Mouse (Mus musculus) testis, postnatal 10 days (tissue): ENCODE measurements around the gene Sf3b6.

Experiments
- DNase-seq: peaks from one replicate; pipeline ENCODE4 v3.0.0; 2021; ENCODE audit warnings: low spot score

Gene Sf3b6

DNA sequence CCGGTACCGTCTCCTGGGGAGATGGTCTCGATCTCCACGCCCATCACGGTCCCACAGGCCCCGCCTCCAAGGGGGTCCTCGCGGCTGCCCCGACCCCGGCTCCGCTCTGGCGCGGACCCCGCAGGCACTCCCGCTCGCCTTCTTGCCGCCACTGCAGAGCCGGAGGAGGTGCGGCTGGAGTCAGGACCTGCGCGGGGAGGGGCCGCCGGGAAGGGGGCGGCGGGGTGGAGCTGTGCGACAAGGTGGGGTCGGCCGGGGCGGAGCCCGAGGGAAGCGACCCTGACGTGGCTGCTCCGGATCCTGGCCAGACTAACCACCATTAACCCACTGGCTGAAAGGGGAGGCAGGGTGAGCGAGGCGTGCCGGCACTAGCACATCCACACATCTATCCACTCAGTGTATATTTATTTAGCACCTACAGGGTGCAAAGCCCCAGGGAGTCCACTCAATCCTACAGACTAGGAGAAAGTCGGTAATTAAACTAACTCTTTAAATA, 24.1 kb downstream of the Sf3b6 start, which contains the start of gene Fkbp1b:
Fkbp1b (minus strand) TSS at position 200 of the 496 bp plus-strand sequence.
- peak; percentile 68 for DNase-seq

DNA sequence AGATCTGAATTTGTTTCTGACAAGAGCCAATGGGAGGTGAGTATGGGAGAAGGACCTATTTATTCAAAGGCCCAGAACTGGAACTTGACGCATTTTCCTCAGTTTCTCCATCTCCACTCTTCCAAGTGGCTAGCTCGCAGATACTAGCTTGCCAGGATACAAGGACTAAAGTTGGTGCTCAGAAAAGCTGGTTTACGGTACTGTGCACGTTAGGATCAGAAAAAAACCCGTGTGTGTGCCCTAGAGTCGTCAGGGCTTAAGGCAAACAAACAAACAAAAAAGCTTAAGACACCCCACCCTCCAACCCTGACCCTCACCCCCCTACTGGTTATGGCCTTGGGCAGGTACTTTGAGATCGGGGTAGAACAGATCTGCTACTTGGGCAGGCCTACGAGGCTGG, 25.1 kb downstream of the Sf3b6 start:
- DNase-seq = peak; percentile 23

DNA sequence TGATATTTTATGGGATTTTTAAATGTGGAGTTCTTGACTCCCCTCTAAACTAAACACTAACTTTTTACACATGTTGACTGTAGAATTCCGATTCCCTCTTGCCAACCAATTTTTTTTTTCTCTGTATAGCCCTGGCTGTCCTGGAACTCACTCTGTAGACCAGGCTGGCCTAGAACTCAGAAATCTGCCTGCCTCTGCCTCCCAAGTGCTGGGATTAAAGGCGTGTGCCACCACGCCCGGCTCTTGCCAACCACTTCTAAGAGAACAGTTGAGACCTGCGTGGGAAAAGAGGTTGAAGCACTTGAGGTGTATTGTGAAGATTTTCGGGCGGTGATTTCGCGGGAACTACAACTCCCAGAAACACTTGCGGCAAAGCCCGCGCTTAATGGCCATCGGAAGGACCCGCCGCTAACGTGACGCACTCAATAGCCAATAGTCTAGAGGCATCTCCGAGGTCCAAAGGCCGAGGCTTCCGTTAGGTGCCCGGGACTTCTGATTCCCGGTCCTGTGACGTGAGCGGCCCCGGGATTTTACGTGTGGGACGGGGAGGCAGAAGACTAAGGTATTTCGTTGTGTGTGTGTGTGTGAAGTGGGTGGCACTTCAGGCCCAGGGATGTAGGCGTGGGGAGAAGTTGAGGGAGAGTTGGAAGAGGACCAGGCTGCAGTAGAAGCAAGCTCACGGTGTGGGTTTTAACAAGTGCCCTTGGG, 25.7 kb downstream of the Sf3b6 start, which contains the start of gene Wdcp:
Wdcp (plus strand) TSS at position 414 of the 708 bp plus-strand sequence.
- peak; percentile 87 for DNase-seq

DNA sequence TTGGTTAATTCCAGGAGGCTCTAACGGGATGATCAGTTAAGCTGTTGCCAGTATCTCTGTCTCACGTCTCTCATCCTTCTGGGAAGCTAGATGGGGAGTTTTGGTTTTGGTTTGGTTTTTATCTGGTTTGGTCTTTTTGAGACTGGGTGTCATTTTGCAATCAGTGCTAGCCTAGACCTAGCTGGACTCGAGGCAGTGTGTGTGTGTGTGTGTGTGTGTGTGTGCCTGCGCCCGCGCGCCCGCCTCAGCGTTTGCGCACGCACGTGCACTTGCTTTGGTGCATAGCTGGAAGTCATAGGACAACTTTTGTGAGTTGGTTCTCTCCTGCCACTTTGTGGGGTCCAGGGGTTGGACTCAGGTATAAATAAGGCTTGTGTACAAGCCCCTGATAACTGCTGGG, 26.4 kb downstream of the Sf3b6 start:
- peak; percentile 56 for DNase-seq

DNA sequence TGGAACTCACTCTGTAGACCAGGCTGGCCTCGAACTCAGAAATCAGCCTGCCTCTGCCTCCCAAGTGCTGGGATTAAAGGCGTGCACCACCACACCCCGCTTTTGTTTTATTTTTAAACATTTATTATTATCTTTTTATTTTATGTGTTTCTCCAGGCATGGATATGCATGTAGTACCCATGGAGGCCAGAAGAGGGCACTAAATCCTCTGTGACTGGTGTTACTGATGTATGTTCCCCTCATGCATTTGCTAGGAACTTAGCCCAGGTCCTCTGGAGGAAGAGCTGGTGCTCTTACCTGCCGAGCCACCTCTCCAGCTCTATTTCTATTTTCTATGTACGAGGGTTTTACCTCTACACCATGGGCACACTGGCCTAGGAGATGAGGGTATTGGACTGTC, 38.8 kb downstream of the Sf3b6 start:
- DNase-seq = no peak

DNA sequence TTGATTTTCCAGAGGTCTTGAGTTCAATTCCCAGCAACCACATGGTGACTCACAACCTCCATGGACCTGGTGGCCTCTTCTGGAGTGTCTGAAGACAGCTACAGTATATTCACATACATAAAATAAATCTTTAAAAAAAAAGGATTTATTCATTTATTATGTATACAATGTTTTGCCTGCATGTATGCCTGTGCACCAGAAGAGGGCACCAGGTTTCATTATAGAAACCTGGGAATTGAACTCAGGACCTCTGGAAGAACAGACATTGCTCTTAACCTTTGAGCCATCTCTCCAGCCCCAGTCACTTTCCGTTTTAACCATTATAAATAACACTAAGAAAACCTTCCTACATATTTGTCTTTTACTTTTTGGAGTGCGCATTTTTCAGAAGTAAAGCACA, 39.5 kb downstream of the Sf3b6 start:
- DNase-seq = no peak

DNA sequence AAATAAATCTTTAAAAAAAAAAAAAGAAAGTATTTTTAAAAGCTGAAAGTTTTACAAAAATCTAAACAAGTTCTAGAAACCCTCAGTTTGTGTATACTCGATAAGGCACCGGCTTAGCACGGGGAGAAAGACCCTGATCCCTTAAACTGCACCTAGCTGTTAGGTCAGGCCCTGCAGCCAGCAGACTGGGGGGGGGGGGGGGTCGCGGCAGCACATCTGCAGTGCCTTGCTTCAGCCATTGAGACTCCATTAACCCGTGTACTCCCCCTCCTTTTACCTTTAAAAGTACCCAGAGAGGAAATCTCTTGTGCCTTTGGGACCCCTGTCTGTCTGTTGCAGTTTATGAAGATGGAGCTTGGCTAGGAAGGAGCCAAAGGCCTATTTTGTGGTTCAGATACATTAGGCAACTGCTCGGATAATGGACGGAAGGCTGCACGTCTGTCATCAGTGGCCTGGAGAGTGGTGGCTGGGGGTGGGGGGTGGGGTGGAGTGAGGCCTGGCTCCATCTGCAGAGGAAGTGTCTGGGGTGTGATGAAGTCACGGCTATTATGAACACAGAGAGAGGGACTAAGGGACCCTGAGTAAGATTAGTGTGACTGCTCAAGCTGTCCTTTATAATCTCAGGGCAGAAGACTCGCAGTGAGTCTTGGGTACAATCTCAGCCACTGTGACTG, 42.0 kb downstream of the Sf3b6 start:
- DNase-seq = no peak

DNA sequence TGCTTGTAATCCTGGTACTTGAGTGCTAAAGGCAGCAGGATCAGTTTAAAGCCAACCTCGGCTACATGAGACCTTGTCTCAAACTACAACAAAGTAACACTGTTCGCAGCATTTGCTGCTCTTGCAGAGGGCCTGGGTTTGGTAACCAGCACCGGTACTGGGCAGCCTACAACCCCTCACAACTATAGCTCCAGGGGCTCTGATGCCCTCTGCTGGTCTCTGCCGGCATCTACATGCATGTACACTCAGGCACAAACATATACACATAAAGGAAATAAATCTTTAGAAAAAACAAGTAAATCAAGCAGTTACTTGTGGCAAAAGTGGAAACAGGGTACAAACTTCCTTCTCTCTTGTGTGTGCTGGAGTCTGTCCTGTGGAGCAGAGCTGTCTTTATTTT, 45.3 kb downstream of the Sf3b6 start:
- no peak for DNase-seq

DNA sequence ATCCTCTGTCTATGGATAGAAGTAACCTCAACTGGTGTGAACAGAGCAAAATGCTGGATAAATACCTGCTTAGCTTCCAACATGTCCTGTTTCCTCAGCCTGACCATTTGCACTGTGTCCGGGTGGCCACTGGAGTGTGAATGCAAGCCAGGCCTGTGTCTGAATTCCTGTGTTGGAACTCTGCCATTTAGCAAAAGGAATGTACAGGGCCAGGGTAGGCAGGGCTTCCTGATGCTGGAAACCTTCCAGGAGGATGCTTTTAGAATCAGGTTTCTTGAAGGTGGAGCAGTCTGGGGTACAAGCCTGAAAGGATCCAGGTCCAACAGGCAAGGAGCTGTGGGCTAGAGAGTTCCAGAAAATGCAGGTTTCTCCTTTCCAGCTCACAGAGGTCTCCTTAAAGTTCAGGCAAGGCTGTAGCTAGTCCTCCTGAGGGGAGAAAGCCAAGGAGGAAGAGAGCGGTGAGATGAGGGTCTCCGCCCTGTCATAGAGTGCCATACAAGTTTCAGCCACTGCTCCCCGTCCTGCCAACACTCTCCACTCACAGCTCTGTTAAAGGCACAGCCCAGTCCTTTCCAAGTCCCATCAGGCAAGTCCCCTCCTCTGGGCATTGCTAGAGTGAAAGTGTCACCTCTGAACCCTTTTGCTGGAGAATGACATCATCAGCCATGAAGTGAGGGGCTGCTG, 46.5 kb downstream of the Sf3b6 start:
- no peak for DNase-seq

DNA sequence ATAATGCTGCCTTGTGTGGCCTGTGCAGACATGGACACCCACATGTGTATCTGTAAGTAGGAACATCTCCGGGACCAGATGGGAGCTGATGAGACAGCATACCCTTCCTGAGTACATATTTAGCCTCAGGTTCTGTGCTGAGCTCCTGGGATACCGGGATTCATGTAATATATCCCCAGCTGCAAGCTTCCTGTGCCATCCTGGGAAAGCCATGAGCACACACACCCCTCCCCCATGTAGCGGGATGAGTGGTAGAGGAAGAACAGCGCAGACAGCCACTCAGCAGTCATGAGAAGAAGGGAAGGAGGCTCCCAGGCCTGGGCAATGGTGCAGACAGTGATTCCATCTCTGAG, 47.0 kb downstream of the Sf3b6 start:
- no peak for DNase-seq

DNA sequence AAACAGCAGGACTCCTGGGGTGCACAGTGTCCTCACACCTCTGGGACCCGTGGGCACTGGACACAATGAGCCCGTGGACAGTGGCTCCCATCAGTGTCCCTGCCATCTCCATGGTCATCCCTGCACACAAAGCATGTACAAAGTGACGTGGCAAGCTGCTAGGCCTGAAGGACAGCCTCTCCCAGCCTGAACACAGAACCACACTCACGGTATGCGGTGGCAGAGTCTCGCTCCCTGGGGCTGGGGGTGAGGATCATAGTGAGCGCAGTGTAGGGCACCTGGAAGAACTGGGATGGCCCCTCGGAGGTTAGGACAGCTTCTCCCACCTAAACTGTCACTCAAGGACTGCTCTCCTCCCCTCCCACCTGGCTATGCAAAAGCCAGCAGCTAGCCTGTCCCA, 51.6 kb downstream of the Sf3b6 start:
- no peak for DNase-seq

DNA sequence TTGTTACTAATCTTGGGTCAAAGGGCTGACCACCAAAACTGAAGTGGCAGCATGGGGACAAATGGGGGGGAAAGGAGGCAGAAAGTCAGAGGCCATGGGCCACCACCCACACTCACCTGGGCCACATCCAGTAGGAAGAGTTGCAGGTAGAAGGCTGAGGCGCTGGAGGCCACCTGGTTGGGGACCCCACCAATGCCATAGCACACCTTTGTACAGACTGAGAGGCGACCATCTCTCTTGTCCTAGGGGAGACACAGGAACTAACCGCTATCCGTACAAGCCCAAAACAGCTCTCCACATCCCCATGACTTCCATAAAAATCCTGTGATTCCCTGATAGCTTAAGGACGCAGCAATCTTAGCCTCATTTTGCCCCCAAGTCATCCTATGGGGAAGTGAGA, 53.9 kb downstream of the Sf3b6 start:
- DNase-seq = no peak

DNA sequence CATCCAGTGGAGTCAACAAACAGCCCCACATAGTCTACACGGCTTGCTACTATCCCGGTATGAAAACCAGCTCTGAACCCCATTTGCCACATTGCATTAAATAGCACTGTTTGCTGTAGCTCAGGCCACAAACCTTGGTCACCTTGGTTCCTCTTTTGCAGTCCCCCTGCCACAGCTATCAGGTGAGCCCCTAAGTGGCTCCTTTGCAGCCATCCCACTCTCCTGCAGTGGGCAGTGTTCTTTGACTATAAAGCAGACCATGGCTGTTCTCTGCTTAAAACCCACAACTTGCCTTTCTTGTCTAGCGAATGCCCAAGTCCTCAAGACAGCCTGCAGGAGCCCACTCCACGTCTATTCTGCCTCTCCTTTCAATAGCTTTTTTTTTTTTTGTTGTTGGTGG, 54.9 kb downstream of the Sf3b6 start:
- DNase-seq = no peak

DNA sequence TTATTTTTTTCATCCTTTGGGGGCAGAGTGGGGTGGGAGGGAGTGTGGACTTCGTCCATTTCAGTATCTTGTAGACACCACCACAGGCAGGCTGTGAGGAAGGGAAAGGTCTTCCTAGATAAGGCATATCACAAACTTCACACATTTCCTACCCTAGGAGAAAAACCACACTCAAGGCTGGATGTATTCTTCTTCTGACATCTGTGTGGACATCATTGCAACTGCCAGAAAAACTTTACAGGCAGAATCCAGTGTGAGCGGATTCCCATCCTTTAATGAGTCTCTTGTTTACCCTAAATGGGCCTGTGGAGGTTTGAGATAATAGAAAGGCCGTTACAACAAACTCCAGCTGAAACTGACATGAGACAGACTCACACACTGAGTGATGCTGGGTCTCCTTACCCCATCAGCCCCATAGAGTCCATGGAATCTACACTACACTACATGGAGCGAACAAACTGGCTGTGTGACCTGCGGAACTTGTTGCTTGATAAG, 55.7 kb downstream of the Sf3b6 start:
- no peak for DNase-seq

DNA sequence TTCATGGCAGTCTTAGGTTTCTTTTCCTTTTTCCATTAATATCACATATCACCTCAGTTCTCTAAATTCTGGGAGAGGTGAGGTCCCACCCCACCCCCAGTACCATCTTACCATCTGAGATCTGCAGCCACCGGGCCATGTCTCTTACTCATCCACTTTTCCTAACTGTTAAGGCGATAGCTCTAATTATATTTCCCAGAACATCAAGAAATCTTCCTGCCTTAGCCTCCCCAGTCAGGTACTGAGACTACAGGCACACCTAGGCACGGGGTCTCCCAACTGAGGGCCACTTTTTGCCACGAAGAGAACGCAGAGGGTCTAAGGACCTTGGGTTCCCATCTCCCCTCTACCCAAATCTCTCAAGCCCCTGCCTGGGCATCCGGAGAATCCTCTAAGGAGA, 56.2 kb downstream of the Sf3b6 start:
- DNase-seq = no peak

DNA sequence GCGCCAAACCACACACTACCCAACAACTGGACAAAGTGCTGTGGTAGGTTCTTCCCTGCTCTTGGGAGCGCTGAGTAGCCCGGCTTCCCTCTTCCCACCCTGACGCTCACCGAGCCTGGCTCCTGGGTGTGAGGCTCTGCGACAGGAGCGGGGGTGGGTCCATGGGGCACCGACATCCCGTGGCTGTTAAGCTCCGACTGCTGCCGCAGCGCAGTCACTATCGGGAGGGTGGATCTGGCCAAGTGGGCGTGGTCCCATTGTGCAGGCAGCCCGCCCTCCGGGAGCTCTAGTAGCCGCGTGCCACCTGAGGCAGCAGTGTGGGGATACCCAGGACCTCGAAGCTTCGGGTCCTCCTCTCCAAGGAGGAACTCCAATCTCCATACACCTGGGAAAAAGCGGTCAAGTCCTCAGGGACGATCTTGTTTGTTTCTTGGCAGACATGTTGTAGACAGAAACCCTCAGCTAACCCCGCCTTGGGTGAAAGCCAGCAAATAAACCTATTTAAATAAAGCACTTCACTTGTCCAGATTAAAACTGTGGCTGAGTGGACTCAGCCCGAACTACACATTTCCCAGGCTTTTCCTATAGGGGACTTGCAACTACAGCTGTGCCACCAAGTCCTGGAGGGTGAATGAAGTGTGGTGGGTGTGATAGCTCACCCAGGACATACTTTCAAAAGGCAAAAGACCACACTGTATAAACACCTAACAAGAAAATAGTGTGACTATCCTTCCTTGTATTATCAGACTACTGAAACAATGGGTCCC, 57.0 kb downstream of the Sf3b6 start, which contains the start of gene Mfsd2b:
Mfsd2b (minus strand) TSS at position 199 of the 767 bp plus-strand sequence.
- peak; percentile 75 for DNase-seq

DNA sequence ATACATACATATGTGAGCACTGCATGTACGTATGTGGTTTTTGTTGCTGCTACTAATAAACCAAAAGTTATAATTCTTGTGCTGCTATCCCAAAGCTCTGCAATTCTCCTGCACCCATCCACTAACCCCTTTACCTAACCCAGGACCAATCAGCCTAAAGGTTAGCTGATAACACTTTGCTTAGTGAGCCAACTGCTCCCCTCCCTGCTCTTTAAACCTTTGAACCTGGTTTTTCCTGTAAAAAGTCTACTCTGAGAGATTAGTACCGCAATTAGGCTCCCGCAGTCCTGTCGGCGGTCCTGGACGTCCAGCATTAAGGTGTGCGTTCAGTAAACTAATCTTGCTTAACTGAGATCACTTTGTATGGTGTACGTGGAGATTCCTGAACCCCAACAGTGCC, 58.3 kb downstream of the Sf3b6 start:
- no peak for DNase-seq
